Mouse (Mus musculus): Measurements from ENCODE around the gene Tnpo3. TPM values are rescaled to one million over a fixed set of nuclear protein-coding genes. Genes with fewer than 3 reads are reported as not detected.

Tnpo3 gene
- total and polyA plus RNA-seq, 3 experiments: 64.9 to 148 (median 139) TPM

DNA sequence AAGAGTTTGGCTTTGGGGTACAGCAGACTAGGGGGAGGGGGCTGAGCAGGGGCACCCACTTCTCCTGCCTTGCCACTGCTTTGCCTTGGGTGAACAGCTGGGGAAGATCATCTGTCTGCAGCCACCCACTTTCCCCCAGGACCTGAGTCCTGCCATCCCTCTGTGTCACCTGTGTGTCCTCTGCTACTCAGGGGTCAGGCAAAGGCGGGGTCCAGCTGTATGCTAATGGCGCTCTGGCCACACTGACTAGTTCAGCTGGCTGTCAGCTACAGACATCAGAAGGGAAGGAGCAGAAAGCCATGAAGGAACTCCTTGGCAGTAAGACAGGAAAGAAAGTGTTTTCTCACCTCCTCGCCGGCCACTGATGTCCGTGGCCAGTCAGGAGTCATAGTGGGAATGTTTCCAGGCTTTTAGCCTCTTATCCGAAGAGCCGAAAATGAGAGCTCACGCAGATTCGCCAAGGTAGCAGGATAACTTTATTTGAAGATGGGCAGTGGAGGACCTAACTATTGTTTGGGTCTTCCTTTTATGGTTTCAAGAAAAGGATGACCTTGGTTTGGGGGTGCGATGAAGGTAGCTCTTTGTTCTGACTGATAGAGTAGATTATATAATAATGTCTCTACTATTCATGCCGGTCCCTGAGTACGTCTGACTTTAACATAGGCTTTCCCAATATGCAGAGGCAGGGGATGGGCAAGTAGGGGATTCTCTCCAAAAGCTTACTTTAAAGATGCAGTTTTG, 23.0 kb upstream of the Tnpo3 start:
- DNase-seq (ENCODE audit: low read depth, low spot score): no peak
- H3K36me3 ChIP-seq (ENCODE audit: control insufficient read depth in 1 of 2, insufficient read depth in 2 of 2, low read length in 2 of 2): peaks cover 0 to 8% of the 10 kb centered on the region in 2 experiments; a peak in 2 of 4 replicates
- peaks cover 3 to 10% of the 10 kb centered on the region in 2 experiments; a peak in 2 of 4 replicates for H3K4me1 ChIP-seq (ENCODE audit: control insufficient read depth in 1 of 2, insufficient read depth in 2 of 2, low read length in 2 of 2)
- H3K4me3 ChIP-seq (ENCODE audit: control insufficient read depth in 1 of 2, insufficient read depth in 1 of 2, low read depth in 2 of 2, low read length in 2 of 2): no peak overlapping the region
- no peaks in the 10 kb centered on the region for H3K27me3 ChIP-seq (ENCODE audit: control insufficient read depth in 1 of 2, insufficient read depth in 2 of 2, low read length in 2 of 2)
- H3K27ac ChIP-seq (ENCODE audit: control insufficient read depth, low read depth, low read length): no peak overlapping the region
- H3K9me3 ChIP-seq (replicated peaks; ENCODE audit: insufficient read depth, low read length): no peaks in the 10 kb centered on the region
- H3K79me2 ChIP-seq (ENCODE audit: control insufficient read depth, insufficient read depth, low read length, poor library complexity): no peaks in the 10 kb centered on the region
- no peak overlapping the region for H3K9ac ChIP-seq (ENCODE audit: control insufficient read depth, low read depth, low read length, poor library complexity, severe bottlenecking)
- TF ChIP-seq MAZ (IDR thresholded peaks at IDR 0.05; ENCODE audit: low read depth, low read length) (no peak), ZC3H11A (IDR thresholded peaks at IDR 0.05; ENCODE audit: low read depth, low read length) (no peak), SIN3A (IDR thresholded peaks at IDR 0.05; ENCODE audit: low read length) (no peak), USF1 (IDR thresholded peaks at IDR 0.05; ENCODE audit: low read depth, low read length) (no peak), NRF1 (IDR thresholded peaks at IDR 0.05; ENCODE audit: insufficient read depth, low read depth, low read length, poor library complexity, severe bottlenecking) (no peak), POLR2AphosphoS2 (IDR thresholded peaks at IDR 0.05; ENCODE audit: low read length) (no peak), CHD2 (IDR thresholded peaks at IDR 0.05; ENCODE audit: low read length) (no peak), JUND (IDR thresholded peaks at IDR 0.05; ENCODE audit: low read depth, low read length) (no peak), HCFC1 (IDR thresholded peaks at IDR 0.05; ENCODE audit: low read depth, low read length) (no peak), TAL1 (IDR thresholded peaks at IDR 0.05; ENCODE audit: low read length) (no peak), RCOR1 (IDR thresholded peaks at IDR 0.05; ENCODE audit: low read depth, low read length) (no peak), SMC3 (IDR thresholded peaks at IDR 0.05; ENCODE audit: low read depth, low read length) (no peak), RAD21 (IDR thresholded peaks at IDR 0.05; ENCODE audit: low read depth, low read length) (no peak)

DNA sequence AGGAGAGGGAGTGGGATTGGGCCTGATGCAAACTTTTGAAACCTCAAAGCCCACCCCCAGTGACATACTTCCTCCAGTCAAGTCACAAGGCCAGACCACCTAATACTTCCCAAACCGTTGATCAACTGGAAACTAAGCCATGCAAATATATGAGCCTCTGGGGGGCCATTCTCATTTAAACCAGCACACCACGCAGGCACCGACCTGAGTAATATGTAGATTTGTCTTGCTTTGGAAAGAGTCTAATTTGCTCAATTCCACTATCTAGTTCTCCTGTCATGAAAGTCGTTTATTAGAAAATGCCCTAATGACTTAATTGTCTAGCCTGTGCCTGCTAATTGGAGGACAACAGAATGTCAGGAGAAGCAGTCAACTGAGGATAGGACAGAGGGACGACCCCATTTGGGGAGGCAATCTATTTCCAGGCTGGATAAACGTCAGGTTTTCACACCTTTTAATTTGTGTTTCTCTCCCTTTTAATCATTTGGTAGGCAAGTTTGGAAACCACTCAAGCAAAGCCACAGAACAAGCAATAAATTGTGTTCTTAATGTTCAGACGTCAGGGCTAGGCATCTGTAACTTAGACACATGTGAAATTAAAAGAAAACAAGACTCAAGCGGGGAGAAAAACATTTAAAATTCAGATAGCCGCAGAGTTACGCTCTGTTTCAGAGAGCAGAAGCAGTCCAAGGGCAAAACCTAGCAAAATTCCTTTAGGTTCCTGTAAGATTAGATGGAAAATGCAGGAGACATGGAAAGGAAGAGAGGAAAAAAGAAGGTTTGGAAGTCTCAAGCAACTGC, 22.3 kb upstream of the Tnpo3 start:
- no peaks in the 10 kb centered on the region for H3K79me2 ChIP-seq (ENCODE audit: control insufficient read depth, insufficient read depth, low read length, poor library complexity)
- H3K4me1 ChIP-seq (ENCODE audit: control insufficient read depth in 1 of 2, insufficient read depth in 2 of 2, low read length in 2 of 2): peaks cover 3 to 10% of the 10 kb centered on the region in 2 experiments; a peak in 2 of 4 replicates
- H3K36me3 ChIP-seq (ENCODE audit: control insufficient read depth in 1 of 2, insufficient read depth in 2 of 2, low read length in 2 of 2): peaks cover 0 to 8% of the 10 kb centered on the region in 2 experiments; a peak in 2 of 4 replicates
- no peak overlapping the region for H3K4me3 ChIP-seq (ENCODE audit: control insufficient read depth in 1 of 2, insufficient read depth in 1 of 2, low read depth in 2 of 2, low read length in 2 of 2)
- no peaks in the 10 kb centered on the region for H3K9me3 ChIP-seq (replicated peaks; ENCODE audit: insufficient read depth, low read length)
- H3K9ac ChIP-seq (ENCODE audit: control insufficient read depth, low read depth, low read length, poor library complexity, severe bottlenecking): no peak overlapping the region
- TF ChIP-seq MAZ (IDR thresholded peaks at IDR 0.05; ENCODE audit: low read depth, low read length): no peak
- TF ChIP-seq POLR2AphosphoS5 (IDR thresholded peaks at IDR 0.05; ENCODE audit: borderline replicate concordance, low read depth, low read length): no peak
- TF ChIP-seq E2F4 (IDR thresholded peaks at IDR 0.05; ENCODE audit: borderline replicate concordance, low read depth, low read length): no peak
- no peak for TF ChIP-seq CHD1 (IDR thresholded peaks at IDR 0.05; ENCODE audit: low read depth, low read length)
- no peak for TF ChIP-seq POLR2A (IDR thresholded peaks at IDR 0.05; ENCODE audit: control insufficient read depth in 1 of 2, insufficient read depth in 1 of 2, low read depth in 1 of 2, low read length in 2 of 2, poor library complexity in 1 of 2)
- no peak for TF ChIP-seq SIN3A (IDR thresholded peaks at IDR 0.05; ENCODE audit: low read length)
- TF ChIP-seq POLR2AphosphoS2 (IDR thresholded peaks at IDR 0.05; ENCODE audit: low read length): no peak
- TF ChIP-seq MAFK (IDR thresholded peaks at IDR 0.05; ENCODE audit: borderline replicate concordance, low read depth, low read length): no peak
- no peak for TF ChIP-seq ZNF384 (IDR thresholded peaks at IDR 0.05; ENCODE audit: low read depth, low read length)
- no peak for TF ChIP-seq ZMIZ1 (IDR thresholded peaks at IDR 0.05; ENCODE audit: low read depth, low read length)
- TF ChIP-seq KAT2A (conservative IDR thresholded peaks at IDR 0.05; ENCODE audit: low read depth, low read length): no peak
- DNase-seq (ENCODE audit: low read depth, low spot score): no peak
- H3K27ac ChIP-seq (ENCODE audit: control insufficient read depth, low read depth, low read length): no peak overlapping the region
- no peaks in the 10 kb centered on the region for H3K27me3 ChIP-seq (ENCODE audit: control insufficient read depth in 1 of 2, insufficient read depth in 2 of 2, low read length in 2 of 2)

Data from MEL (cell line).